Mouse (Mus musculus): ENCODE measurements around the gene Lrrc4.
A peak's percentile ranks its signal among the peaks of the same experiment; 100 is the strongest.

Gene Lrrc4

DNA sequence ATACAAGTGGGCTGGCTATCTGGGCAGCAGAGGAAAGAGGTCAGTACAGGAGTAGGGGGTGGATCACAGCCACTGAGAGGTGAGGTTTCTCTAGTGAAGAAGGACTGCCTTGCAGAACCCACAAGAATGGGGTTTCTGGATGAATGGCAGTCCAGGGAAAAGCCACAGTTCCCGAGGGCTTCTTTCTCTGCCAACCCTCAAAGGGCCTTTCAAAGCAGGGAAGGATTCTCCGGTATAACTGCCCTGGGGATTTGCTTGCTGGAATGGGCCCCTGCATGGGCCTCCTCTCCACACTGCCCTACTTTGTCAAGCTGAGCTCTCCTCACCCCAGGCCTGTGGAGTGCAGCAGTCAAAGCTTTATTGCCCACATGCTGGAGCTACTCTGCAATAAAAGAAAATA is 22.1 kb upstream of the Lrrc4 start:
- no peak for DNase-seq

DNA sequence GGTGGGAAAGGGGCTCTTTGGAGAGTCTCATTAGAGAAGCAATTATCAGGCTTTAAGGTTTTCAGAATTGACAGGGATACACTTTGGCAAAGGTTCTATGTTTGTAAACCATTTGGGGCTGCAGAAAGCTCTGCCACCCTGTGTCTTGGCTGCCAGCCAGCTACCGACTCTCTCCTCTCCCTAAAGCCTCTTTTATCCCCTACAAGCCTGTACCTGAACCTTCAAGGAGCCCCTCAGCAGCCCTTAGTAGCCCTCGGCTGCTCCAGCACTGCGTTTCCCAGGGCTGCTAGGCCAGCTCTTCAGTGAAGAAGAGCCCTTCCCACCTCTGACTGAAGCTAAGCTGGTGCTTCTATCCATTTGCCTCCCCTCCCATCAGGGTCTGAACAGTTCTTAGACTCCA is 21.6 kb upstream of the Lrrc4 start:
- DNase-seq, result no peak

DNA sequence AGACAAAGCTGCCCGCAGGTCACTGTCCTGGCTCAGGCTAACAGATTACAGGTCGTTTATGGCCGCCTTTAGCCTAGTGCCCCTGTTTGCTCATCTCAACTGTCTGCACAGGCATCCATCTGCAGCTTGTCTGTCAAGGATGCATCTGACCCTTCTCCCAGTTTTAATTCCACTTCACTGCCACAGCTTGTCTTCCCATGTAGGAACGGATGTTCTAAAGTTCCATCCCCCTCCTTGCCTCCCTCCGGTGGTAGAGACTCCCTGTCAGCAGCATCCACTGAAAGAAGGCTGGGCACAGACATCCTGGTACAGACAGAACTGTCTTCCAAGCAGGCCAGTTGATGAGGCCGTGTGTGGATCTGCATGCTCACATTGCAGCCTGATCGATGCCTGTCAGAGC is 20.8 kb upstream of the Lrrc4 start:
- DNase-seq, result no peak

DNA sequence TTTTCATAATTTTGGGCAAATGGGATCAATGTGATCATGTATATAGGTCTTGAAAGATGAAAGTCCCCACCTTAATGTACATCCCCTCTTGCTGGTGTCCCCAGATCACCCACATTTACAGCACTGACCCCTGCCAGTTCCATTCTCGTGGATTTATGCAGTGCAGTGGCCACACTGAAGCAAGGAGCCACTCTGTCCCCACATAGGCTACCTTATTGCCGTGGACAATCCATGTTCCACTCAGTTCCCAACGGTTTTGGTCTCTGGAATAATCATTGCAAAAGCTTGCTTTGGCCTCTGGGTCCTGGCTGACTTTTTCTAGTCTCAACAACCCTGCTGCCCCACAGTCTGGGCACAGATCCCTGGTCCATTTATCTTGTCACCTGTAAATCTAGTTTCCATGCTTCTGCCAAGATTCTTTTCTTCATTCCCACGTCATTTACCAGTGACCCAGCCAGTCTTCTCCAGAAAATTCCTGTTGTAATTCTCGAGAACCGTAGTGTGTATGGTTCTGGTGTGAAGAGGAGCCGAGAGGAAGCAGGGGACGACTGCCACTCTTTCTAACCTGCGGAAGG is 18.9 kb upstream of the Lrrc4 start:
- no peak for DNase-seq

DNA sequence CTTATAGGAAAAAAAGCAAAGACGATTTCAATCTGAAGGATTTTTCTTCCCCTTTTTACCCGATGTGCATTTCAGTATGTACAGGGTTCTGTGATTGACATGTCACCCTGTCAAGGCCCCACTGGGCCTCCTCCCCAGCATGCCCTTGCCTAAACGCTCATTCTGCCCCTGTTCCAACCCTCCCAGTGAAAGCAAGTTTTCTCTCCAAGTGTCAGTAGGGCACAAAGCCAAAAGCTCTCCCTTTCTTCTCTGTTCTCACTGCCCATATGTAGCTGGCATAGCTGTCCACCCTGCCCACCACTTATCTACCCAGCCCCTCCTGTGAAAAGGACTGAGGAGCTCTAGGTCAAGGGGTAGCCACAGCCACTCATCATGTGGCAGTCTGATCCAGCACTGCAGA is 17.8 kb upstream of the Lrrc4 start:
- no peak for DNase-seq

DNA sequence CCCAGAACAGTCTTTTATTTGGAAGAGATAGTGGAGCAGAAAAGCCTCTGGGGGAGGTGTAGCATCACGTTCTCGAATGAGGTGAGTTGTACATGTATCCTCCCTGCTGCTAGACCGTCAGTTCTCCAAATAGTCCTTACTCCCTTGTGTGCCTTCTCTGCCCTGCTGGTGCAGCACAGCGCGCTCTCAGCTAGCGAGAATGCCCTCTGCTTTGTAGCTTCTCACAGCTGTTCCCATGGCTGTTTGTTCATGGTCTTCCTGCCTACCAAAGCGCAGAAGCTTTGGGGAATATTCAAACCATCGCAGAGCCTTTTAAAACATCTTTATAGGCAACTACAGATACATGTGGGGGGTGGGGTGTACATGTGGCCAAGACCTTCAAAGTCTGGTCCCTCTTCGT is 17.3 kb upstream of the Lrrc4 start:
- no peak for DNase-seq

DNA sequence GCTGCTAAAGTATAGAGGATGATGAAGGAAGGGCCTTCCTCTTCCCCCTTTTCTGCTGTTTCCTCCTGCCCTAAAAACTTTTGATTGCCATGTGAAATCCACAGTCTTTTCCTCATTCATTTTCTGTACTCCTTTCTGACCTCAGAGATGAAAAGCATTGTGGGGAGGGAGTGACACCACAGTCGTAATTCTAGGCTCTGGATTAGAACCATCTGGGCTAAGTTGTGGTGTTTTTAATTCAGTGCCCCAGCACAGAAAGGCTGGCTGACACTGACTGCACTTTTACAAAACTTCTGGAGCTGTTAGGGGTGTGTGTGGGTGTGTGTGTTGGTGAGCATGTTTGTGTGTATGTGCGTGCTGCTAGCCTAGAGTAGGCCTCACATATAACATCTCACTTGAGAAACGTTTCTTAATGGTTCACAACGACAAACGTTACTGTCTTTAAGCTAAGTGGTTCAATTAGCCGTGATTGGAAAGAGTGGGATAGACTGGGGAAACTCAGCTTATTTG is 16.8 kb upstream of the Lrrc4 start:
- no peak for DNase-seq

DNA sequence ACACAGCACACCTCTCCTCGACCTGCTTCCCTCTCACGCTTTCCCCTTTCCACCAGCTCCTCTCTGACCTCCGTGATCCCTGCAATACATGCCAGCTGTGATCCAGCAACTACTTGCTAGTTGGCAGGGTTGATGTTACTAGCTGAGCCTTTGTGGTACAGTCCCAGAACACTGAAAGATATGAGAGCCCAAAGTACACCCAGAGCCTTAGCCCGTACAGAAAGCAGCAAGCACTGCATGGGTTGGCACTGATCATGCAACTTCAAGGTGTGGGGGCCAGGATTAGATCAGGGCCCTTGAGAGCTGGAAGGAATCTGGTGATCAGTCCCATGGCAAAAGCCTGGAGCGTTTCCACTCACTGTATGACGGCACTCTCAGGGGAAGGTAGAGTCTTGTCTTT is 16.1 kb upstream of the Lrrc4 start:
- no peak for DNase-seq

DNA sequence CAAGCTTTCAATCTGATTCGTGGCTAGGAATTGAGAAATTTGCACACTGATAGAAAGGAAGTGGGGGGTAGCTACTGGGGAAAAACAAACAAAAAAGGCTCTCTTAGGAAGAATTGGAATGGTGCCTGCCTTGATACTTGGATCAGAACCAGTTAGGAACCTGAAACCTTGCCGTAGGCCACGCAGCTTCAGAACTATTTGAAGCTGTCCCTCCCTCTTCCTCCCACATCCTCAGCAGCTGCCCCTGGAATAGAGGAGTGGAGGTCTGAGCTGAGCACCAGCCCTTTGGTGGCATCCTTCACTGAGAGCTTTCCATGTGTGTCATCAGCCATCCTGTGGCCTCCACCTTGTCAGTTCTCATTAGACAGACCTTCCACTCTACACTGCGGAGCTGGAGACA is 14.1 kb upstream of the Lrrc4 start:
- no peak for DNase-seq

DNA sequence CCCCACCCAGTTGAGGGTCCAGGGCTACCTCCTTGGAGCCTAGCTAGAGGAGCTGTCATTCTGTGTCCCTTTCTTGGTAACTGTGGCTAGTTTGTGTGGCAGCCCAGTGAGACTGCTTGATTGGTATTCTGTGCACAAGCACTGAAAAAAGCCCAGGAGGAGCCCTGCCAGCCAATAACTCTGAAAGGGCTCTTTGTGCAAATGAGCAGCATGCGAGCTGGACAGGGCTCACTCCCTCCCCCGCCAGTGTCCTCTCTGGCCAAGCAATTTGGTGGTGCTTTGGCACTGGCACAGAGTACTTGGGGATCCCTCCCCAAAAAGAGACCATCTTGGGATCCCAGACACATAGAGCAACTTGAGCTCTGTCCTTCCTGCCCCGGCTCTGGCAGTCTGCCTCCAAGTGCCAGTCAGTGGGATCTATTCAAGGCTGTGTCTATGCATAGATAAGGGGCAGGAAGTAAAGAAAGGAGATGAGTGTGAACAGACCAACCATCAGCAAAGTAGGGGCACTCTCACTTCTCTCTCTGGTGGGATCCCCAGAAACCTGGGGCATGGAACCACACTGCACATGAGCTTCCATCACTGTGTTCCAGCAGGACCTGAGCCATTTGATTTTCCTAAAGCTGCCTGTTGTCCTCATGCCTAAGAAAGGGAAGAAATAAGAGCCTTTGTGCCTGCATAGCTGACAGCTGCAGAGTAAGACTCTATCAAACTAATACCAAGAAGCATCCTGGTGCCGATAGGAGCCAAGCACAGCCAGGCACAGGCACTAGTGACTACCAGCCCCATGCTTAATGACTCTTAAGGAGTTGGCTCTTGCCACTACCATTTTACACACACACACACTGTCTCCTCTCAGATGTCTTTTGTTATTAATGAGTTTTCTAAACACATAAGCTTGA is 11.1 kb upstream of the Lrrc4 start:
- peak; percentile 34 for DNase-seq

DNA sequence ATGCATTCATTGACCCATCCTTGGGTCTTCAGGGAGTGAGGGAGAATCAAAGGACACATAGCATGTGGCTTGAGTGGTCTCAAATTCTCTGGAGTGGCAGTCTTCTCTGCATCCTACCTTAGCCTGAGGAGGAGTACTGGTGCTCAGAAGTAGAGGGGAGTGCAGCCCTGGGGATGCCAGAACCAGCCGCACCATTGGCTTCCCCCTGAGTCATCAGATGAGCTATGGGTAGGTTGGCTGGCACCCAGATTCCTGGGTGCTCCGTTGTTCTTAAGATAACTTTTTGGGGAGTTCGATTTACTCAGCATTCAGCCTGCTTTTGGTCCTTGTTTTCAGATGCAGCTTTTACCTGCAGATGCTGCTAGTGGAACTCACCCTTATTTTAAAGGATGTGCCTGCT is 10.0 kb upstream of the Lrrc4 start:
- peak; percentile 23 for DNase-seq

DNA sequence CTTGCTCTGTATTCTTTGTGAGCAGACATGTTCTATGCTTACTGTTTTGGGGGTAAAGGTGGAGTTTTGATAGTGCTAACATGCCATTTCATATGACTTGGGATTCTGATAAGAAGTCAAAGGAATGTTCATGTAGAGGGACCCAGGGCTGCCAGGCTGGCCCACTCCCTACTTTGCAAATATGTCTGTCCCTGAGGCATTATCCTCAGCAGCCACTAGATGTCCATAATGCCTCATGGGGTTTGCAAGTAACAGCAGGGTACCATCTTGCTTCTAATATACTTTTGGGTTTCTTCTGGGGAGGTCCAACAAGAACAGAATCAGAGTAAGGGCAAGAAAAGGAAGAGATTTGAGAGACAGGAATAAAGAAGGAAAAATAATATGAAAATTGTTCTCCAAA is 5.1 kb upstream of the Lrrc4 start:
- no peak for DNase-seq

DNA sequence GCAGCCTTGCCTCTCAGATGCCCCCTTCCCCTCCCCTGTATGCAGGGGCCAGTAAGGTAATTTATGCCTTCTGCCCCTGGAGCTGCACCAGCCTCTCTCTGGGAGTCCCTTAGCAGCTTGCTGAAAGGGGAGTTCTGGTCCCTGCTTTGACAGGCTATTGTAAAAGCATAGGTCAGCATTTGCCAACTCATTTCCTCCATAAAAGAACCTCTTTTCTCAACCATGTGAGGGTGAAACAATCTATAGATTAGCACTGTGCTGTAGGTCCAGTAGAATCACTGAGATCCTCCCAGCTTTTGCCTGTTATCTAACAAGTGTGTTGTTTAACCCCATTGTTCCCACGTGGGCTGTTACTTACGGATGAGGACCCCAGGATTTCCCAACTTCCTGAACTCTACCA is 2.5 kb upstream of the Lrrc4 start:
- no peak for DNase-seq

DNA sequence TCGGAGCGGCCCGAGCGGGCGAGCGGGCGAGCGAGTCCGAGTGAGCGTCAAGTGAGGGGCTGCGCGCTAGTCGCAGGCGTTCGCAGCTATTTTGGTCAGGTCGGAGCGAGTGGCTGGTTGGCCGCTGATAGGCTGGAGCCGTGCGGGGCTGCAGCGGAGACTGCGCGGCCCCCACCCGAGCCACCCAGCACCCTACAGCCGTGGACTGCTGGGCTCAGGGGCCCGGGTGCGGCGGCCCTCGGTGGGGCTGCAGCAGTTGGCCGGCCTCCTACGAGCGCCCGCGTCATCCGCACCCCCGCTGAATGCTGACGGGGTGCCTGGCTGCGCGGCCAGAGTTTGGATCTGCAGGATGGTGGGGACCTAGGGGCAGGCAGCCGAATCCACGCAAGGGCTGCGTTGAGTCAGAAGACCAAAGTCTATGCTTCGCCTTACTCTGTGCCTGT is 1.9 kb upstream of the Lrrc4 start:
- DNase-seq, result peak; percentile 68

DNA sequence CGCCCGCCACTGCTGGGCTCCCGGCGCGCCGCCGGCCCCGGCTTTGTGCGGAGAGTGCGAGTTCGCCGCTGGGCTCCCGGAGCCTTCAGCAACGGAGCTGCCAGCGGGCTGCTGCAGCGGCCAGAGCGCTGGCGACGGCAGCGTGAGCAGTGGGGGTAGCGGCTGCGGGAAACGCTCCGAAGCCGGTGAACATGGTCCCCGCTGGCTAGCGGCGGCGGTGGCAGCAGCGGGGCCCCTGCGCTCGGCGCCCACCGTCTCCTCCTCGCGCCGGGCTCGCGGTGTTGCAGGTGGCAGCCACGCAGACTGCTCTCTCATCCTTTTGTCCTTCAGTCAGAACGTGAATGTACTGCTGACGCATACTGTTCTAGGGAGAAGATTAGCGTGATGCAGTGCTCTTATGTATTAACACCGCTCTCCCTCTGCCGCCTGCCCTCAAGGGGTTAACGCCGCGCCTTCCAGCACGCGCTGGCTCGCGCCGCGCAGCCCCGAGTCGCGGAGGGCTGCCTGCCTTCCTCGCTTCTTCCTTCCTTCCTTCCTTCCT is 1.3 kb upstream of the Lrrc4 start:
- DNase-seq, result peak; percentile 66

DNA sequence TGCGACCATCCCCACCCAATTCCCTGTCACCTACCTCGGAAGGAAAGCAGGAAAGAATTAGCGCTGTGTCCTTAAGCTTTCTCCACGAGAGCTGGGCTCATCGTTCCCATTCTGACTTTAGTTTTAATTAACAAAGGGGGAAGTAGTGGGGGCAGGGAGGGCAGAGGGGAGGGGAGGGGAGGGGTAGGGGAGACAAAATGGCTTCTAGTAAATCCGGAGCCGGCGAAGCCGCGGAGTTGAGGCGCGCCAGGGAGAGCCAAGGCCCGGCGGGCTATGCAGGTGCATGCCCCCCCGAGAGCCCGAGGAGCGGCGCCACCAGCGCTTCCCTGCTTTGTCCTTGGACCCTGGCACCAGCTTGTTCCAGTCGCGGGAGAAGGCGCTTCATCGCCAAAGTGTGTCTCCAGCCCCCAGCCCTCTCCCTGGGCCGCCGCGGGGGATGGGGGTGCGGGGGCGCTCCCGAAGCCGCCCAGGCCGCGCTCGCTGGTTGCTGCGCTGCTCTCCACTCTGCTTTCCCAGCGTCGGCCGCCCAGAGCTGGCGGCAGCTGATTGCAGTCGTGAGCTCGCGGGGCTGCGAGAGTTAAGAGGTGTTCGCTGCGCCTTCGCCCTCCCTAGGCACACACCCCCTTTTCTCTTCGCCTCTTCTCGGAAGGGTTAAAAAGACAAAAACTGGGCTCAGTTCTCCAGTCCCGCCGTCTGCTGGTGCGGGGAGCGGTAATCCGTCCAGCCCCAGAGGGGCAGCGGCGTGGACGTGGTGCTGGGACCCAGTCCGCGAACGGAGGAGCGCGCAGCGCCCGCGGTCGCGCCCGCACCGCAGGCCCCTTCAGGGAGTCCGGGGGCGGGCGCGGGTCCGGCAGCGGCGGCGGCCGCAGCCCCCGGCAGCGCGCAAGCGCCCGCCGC is 555 bp upstream of the Lrrc4 start:
- peak; percentile 62 for DNase-seq

DNA sequence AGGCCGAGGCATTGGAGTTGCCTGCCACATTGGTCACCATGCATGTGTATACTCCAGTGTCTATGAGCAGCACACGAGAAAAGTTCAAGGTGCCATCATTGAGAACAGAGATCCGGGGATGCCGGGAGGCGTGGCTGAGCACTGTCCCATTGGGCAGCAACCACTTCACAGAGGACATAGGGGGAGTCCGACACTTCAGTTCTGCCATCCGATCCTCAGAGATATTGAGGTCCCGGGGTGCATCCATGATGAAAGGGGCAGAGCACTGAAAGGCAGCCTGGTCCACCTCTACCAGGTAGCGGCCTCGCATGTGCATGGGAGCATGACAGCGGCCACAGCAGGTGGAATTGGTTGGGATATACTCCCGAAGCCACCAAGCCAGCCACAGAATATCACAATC is 1.2 kb downstream of the Lrrc4 start:
- no peak for DNase-seq

DNA sequence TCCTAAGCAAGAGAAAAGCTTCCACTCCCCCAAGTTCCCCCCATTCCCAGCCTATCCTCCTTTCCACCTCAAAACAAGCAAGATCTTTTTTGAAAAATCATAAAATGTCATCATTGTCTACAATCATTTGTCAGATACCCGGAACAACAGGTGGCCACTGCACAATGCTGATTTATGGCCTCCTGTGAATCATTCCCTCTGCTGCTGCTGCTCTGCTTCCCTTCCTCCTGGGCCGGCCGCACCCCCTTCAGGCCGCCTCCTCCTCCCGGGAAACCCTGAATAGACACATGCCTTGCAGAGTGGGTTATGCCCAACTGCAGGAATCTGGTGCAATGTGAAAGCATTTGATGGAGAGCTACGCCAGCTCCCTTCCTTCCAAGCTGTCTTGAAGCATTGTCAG is 3.0 kb downstream of the Lrrc4 start:
- peak; percentile 68 for DNase-seq

DNA sequence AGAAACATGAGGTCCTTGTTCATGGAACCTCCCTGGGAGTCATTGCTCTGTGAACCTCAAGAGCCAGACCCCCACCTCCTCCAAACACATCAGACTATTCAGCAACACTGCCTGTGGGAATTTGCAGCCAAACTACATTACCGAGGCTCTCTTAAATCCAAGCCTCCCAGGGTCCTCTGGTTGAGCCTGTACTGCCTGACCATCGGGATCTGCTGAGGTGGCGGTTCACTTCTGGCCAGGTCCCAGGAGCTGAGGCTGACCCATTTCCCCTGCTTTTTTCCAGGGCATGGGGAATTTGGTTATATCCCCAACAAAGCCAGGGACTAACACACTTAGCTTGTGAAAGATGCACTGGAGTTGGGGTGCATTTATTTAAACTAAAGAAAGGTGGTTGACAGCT is 4.0 kb downstream of the Lrrc4 start:
- no peak for DNase-seq

DNA sequence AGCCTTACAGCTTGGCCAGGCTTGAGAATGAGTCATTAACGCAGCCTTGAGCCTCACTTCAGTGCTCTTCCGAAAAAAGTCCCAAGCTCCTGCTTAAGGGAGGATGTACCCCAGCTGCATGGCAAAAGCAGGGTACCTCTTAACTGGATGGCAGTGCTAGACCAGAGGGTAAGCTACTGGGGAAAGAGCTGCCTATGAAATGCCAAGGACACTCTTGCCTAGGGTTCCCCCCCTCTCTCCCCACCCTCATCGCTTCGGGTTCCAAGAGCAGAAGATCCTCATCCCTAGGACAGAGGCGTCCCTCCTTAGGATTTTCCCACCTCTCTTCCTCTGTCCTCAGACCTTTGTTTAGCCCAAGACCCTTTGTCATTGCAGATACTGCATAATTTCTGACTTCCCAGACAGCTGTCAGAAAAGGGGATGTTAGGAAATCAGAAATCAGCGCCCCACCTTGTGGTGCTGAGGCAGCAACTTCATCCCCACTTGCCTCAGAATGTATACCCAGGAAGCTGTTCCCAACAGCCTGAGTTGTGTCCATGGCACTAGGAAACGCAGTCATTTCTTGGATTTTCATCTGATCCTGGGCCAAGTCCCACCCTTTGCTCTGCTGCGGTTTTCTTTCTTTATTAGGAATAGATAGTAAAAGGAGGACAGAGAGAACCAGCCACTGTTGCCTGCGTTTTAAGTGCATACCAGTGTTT is 4.7 kb downstream of the Lrrc4 start:
- DNase-seq, result no peak

DNA sequence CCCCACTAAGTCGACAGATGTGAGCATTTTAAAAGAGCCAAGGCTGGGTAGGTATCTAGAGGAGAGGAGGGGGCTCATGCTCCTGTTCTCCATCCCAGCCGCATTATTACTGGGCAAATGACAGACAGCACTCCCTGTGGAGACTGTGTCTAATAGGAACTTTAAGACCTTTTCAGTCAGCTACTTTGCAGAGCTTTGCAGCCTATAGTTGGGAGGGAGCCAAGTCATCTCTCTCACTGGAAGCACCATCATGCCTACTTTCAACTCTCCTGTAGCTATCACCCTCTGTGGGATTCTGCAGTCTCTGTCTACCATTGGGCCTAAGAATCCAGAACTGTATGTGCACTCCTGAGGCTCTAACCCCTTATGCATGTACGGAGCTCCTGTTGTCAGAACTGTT is 5.7 kb downstream of the Lrrc4 start:
- no peak for DNase-seq

DNA sequence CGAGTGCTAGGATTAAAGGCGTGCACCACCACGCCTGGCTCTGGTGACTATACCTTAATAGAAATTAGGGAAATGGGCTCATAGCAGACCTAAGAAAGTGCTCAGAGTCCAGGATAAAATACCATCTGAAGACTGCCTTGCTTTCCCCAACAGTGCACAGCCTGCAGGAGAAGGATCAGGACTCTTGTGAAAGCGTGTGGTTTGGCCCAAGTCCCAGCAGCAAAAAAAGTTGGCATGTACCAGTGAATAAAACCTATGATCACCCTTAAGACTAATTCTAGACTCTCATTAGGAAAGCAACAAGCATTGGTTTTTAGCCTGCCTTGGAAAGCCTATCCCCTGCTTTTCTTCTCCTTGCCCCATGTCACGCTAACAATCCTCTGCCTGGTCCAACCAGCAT is 7.7 kb downstream of the Lrrc4 start:
- no peak for DNase-seq

DNA sequence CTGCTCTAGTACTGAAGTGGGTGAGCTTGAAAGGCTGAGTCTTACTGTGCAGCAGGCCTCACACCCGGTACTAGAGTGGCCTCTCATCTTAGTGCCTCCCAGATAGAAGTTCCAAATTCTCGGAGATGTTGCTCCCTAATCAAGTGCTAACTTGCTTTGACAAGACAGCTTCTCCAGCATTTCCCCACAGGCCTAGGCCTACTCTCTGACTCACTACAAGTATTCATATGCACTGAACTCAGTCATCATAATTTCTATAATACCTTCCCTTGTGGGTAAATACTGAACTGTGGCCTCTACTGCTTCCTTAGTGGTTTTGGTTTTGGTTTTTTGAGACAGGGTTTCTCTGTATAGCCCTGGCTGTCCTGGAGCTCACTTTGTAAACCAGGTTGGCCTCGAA is 8.2 kb downstream of the Lrrc4 start:
- DNase-seq, result no peak

All from right cerebral cortex, postnatal 14 days (tissue).